Mouse (Mus musculus): ENCODE measurements at regions not wholly inside any gene's neighbourhood (a gene's known extent, or its start where the extent isn't known, plus 50 kb on each side); places are given as distances from the start of the nearest gene placed in this dataset.

GRCm38 (mm10) chr10:66552919-66553318 lies 543.0 kb upstream of the Jmjd1c start:
- TF ChIP-seq GATA1 (IDR thresholded peaks at IDR 0.05; ENCODE audit: borderline replicate concordance, low read length) = no peak
- no peak for TF ChIP-seq FLI1 (IDR thresholded peaks at IDR 0.05; ENCODE audit: low read length)
